Mouse (Mus musculus) brain, adult 2 months (tissue): ENCODE results near the gene Arl15.

Experiments
- DNase-seq: peaks from one replicate; pipeline ENCODE4 v3.0.0; 2011; ENCODE audit warnings: low read depth, low spot score

Gene Arl15

DNA sequence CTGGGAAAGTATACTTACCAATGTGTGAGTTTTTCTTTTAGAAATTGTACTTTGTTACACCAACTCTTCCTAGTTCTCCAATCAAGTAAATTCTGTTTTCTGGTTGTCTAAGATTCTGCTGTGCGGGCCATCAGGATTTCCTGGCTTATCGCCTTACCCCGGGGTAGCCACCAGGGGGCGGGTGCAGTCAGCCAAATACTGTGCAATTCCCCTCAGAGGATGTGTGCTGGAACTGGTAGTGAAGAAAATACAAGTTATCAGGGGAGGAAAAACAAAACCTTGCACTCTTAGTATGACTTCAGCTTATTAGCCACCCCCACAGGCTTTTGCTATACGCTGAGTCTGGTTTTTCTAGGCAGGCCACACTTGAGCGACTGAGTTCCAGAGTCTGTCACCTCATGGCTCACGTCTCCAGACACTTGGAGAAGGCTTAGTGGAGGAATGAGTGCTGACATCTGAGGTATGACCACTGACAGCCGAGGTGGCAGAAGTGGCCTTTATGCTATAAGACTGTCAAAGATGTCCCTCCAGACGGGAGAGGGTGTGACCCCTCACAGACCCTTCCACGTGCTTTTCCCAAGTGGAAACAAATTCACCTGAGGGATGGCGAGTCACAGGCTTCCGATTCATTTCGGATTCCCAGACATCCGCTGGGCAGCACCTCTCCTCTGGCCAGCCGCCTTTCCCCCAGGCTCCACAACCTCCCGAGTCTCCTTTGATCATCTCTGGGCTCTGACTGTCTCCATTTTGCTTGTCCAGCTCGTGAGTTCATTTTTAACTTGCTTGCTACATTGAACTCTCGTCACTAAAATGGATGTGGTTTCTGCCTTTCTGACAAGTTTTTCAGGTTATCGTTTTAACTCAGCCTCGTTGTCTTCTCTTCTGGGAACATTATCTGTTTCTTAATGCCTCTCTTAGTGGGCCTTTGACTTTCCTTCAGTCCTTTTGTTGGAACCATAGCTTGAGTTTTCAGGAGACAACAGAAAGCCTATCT lies 75.2 kb downstream of the Arl15 start:
- DNase-seq = peak; percentile 69

DNA sequence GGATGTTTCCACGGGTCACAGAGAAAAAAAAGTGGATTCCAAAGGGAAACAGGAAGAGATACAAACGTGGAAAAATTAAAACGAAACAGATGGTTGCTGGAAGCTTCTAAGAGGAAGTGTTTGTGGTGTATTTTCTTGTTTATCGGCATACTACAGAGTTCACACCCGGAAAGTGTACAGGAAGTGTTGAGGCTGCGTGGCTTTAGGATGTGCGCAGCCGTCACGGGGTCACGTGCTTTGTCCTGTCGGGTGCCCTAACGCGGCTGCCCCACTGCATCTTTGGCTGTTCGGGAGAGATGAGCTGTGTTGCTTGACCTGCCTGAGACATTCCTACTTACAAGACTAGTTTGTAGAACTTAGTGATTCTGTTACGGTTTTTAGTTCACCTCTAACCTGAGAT lies 76.1 kb downstream of the Arl15 start:
- DNase-seq = no peak

DNA sequence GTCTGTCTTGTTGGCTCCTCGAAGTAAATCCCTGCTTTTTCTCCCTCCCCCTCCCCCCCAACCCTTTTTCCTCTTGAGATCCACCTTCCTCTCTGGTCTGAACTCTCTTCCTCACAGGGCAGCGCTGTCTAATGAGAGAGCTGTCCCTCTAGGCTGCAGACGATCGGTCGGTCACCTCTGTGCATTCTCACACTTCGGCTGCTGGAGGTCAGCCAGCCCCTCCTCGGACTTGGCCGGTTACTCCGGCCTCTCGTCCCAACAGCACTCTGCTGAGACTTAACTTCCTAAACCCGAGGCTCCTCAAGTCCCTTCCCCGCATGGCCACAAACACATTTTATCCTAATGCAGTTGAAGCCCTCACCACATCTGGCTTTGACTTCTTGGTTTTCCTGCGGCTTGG lies 77.5 kb downstream of the Arl15 start:
- no peak for DNase-seq

GRCm38 (mm10) chr13:113875724-113876123 lies 81.4 kb downstream of the Arl15 start:
- no peak for DNase-seq

GRCm38 (mm10) chr13:113877420-113877819 lies 83.1 kb downstream of the Arl15 start:
- DNase-seq = peak; percentile 82

- DNase-seq = no peak
Observed at GRCm38 (mm10) chr13:113878571-113878970, 84.3 kb downstream of the Arl15 start.

- DNase-seq = no peak
Observed at GRCm38 (mm10) chr13:113879651-113880327, 85.5 kb downstream of the Arl15 start.

DNA sequence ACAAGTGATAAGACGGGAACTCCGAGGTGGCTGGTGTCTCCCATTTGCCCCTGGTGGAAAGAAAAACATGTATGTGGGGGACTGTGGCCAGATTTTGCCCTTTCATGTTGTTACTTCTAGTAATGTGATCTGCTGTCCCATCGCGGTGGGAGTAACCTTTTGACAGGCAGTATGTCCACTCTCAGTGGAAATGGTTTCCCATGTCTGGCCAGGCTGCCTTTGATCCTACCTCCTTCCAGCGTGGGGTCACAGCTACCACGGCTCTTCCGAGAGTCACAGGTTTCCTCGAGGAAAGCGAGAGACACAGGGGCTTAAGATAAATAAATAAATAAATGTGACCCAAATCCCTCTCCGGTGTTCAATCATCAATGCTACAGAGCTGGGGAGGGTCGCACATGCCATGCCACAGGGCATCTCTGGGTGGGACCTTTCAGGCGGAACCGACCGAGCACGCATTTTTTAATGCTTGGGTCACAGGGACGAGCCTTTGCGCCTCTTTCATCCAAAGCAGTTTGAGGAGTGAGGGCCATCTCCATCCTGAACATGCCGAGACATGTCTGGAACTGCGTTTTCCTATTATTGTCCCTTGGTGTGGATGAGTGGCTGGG lies 86.4 kb downstream of the Arl15 start:
- DNase-seq = no peak

- DNase-seq = no peak
Observed at GRCm38 (mm10) chr13:113882959-113883358, 88.7 kb downstream of the Arl15 start.

- DNase-seq = no peak
Observed at GRCm38 (mm10) chr13:113887090-113887489, 92.8 kb downstream of the Arl15 start.

DNA sequence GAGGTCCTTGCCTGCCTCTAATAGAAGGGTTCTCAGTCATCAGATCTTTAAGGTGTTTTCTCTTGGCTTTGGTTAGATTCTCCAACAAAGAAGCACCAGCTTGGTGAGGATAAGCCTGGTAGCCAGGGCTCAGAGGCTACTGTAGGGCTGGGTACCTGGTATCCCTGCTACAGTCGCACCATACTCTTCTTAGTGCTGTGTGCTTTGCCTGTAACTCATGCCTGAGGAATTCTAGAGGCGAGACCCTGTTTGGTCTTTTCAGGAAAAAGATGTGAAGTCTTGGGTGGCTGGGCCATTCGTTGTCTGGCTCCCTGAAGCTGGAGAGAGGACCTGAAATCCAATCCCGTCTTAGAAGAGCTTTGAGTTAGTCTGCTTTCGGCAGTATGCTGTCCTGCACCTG lies 93.8 kb downstream of the Arl15 start:
- DNase-seq = no peak

DNA sequence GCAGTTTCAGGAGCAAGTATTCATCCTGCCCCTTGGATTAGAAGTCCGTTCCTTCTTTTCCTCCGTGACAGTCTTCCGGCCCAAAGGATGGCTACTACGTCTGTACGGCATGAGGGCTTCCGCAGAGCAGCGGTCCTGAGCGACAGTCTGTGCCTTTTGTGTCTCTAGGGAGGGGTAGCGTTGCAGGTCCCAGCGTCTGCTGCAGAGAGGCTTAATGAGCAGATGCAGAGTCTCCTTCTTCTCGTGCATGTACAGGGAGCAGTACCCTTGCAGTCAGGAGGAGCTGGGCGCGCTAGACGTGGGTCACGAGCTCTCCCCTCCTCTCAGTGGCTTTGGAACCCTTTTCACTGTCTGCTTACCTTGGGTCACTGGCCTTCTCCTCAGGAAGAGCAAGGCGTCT lies 94.4 kb downstream of the Arl15 start:
- DNase-seq = no peak

DNA sequence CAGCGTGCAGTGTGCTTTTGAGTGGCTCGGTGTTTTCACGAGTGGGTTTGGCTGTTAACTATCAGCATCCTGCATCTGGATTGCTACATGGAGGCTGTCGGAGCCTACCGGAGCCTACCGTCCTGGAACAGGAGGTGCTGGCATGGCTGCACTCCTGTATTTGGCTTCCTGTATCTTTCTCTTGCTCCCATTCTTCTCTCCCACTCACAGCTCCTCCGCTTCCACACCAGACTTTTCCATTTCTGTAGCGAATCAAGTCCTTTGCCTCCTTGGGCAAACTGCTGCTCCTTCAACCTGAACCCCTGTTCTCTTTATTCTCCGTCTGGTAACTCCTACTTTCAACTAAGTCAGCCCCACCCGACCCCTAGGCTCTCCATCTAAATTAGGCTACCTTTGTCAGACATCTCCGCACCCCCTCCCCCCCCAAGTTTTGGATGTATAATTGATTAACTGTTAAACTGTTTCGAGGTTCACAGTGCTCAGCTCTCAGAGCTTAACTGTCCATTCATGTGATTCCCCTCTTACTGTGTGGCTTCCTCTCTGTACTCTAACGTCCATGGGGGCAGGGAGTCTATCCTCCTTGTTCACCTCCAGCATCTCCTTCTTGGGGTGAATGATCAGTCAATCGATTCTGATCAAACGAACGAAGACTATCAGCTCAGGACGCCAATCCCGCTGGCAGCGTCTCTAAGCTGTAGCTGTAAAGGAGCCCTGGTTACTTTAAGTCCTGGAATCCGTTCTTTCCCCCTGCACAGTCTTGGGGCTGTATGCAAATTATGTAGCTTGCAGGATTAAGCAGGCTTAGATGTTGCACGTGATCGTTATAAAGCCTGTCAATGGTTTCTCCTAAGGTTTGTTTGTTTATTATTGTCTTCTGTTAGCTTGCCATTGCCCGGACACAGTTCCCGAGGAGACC lies 95.1 kb downstream of the Arl15 start:
- peak; percentile 27 for DNase-seq

DNA sequence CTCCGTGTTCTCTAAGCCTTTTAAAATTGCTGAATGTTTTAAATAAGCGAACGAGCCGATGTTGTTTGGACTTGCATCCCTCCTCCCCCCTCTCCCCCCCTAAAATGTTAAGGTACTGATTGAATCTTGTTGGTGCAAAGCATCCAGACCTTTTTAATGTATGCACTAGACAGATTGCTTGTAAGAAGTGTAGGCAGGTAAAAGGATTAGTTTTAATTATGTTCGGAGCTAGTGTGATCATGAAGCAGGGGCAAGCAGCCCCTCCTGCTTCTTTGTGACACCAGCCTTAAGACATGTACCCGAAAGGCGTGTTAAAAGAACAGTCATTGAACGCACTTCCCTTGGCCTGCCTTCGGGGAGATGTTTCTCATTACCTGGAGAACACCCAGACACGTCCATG lies 102.4 kb downstream of the Arl15 start:
- DNase-seq = no peak

DNA sequence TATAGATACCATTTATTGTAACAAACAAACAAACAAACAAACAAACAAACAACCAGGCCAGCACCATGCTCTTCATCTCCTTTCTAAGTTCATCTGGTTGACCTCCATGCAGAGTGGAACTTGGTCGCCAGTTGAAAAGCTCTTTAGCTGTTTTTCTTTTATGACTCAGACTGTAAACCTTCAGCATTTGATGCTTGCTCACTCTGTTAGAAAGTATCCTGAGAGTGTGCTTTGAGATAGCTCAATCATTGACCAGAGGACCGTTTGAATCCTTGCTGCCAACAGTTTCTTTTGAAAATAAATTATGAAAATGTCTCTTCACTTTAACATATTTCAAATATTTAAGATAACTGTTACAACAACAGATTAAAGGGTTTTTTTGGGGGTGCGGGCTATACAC lies 103.2 kb downstream of the Arl15 start:
- no peak for DNase-seq

DNA sequence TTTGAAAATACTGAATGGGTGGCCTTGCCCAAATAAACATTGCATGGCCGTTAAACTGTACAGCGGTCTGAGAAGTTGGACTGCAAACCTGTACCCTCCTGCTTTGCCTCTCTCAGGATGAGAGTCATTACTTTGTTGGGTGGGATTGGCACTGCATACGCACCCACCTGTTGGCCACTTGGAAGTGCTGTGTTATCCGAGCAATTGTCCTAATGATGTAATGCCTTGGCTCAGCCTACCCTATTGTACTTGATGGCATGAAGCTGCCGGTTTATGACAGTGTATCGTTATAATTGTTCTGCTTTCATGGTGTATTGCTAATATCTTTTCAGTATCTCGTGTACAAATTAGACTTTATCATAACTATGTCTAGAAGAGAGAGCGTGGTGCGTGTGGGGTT lies 103.6 kb downstream of the Arl15 start:
- no peak for DNase-seq

DNA sequence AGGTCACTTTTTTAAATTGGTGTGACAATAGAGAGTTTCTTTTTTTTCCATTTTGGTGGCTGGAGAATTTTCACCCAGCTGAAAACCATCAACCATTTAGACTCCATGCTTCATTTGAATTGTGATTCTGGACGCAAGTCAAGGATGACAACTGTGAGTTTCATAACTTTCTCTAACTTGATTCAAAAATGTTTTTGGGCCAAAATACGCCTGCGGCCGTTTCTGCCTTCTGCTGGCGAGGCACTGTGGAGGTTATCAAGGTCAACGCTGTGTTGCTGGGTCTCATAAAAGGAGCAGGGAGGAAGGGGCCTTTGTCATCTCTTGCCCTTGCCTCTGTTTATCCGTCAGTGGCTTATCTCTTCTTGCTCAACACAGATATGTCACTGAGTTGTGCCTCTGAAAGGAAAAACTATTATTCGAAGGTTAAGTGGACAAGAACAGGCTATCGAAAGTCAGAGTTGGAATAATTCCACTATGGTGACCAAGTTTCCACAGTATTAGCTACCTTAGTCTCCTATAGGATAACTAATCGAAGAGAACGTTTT lies 106.8 kb downstream of the Arl15 start:
- DNase-seq = peak; percentile 33

GRCm38 (mm10) chr13:113903255-113903654 lies 109.0 kb downstream of the Arl15 start:
- no peak for DNase-seq

DNA sequence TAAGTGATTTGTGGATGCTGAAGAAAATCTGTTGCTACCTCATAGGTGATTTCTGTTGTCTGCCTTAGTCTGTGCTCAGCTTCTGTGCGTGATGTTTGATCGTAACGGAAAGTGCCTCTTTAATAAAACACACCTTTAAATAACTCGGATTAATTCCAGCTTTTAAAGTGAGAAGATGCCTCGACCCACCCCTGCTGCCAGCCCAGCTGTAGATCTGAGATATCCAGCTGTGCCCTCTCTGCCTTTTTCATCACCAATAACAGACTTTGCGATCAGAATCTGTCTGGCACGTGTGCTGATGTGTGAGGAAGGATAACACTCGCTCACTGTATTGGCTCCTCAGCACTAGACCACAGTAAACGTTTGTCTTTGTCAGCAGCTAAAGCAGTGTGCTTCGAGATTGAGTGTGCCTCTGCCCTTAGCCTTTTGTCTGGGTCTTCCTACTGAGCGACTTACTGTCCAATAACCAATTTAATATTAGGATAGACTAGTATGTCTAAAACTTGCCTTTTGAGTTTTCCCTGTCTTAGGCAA lies 117.7 kb downstream of the Arl15 start:
- no peak for DNase-seq

- no peak for DNase-seq
Observed at GRCm38 (mm10) chr13:113914551-113914971, 120.3 kb downstream of the Arl15 start.

GRCm38 (mm10) chr13:113915700-113916099 lies 121.4 kb downstream of the Arl15 start:
- DNase-seq = no peak
